Mouse (Mus musculus) layer of hippocampus, adult 8-10 months (tissue): ENCODE measurements around the gene AI854703. TPM values are rescaled to one million over a fixed set of nuclear protein-coding genes. Genes with fewer than 3 reads are reported as not detected.

ENCODE experiments used
- total RNA-seq, 4 experiments: library from RNA; stranded (reverse); gene quantifications; 2 replicates each; pipeline ENCODE4 v1.2.4; 2022

Gene AI854703
- total RNA-seq, 4 experiments from 2014 or later, result 11.8 to 14.8 (median 13.2) TPM

Other genes with a start within 250 kb of the AI854703 start
- gene Krba1, start 231.2 kb upstream of the AI854703 start, total RNA-seq, result 10 to 100 TPM; 36.8 to 51.8 (median 42.4) TPM
- 10 to 100 TPM; 24.6 to 32.2 (median 28.2) TPM for gene Zfp467, start 180.9 kb upstream of the AI854703 start, total RNA-seq
- gene Sspo, start 178.5 kb upstream of the AI854703 start, total RNA-seq, result 1 to 10 TPM in 3 of 4 experiments, under 1 TPM in 1; 0.39 to 2.1 (median 1.2) TPM
- gene Atp6v0e2, start 89.1 kb upstream of the AI854703 start, total RNA-seq, result 100 to 1,000 TPM; 402 to 444 (median 420) TPM
- 10 to 100 TPM; 33.0 to 38.0 (median 35.2) TPM for gene Lrrc61, start 72.0 kb upstream of the AI854703 start, total RNA-seq
- 10 to 100 TPM; 16.6 to 32.1 (median 21.9) TPM for gene Rarres2, start 54.0 kb upstream of the AI854703 start, total RNA-seq
- gene Gm45021, start 37.2 kb upstream of the AI854703 start, total RNA-seq, result not detected
- 10 to 100 TPM; 46.3 to 57.9 (median 53.6) TPM for gene Repin1, start 32.9 kb upstream of the AI854703 start, total RNA-seq
- gene Gm44965, start 32.8 kb upstream of the AI854703 start, total RNA-seq, result 10 to 100 TPM in 1 of 4 experiments, 1 to 10 TPM in 1, not detected in 2; 1.2 to 10.6 TPM
- gene Zfp775, start 24.7 kb upstream of the AI854703 start, total RNA-seq, result 10 to 100 TPM in 1 of 4 experiments, 1 to 10 TPM in 3; 7.7 to 10.6 (median 9.1) TPM
- gene Gimap8, start 20.5 kb downstream of the AI854703 start, total RNA-seq, result 1 to 10 TPM in 1 of 4 experiments, under 1 TPM in 3; 0.56 to 1.1 (median 0.89) TPM
- gene Gimap9, start 49.4 kb downstream of the AI854703 start, total RNA-seq, result under 1 TPM; 0.35 to 0.54 (median 0.41) TPM
- gene Gimap4, start 57.8 kb downstream of the AI854703 start, total RNA-seq, result under 1 TPM in 2 of 4 experiments, not detected in 2; 0.31 to 0.48 TPM
- 1 to 10 TPM; 3.7 to 4.5 (median 4.2) TPM for gene Gimap6, start 81.5 kb downstream of the AI854703 start, total RNA-seq
- gene Gm28053, start 91.8 kb downstream of the AI854703 start, total RNA-seq, result 1 to 10 TPM in 2 of 4 experiments, not detected in 2; 1.5 to 3.0 TPM
- gene Gimap7, start 91.9 kb downstream of the AI854703 start, total RNA-seq, result not detected
- gene Gimap1, start 112.3 kb downstream of the AI854703 start, total RNA-seq, result 1 to 10 TPM in 3 of 4 experiments, under 1 TPM in 1; 0.85 to 2.5 (median 1.6) TPM
- gene Gimap5, start 119.4 kb downstream of the AI854703 start, total RNA-seq, result 1 to 10 TPM in 1 of 4 experiments, under 1 TPM in 3; 0.47 to 1.7 (median 0.74) TPM
- not detected for gene Gimap3, start 144.1 kb downstream of the AI854703 start, total RNA-seq
- gene Tmem176a, start 214.2 kb downstream of the AI854703 start, total RNA-seq, result 100 to 1,000 TPM in 1 of 4 experiments, 10 to 100 TPM in 3; 24.6 to 105 (median 49.3) TPM
- gene Tmem176b, start 214.7 kb downstream of the AI854703 start, total RNA-seq, result 100 to 1,000 TPM in 2 of 4 experiments, 10 to 100 TPM in 2; 55.0 to 137 (median 83.8) TPM
- gene Aoc1, start 246.1 kb downstream of the AI854703 start, total RNA-seq, result not detected